Mouse (Mus musculus): Measurements from ENCODE around the gene Stx4a. TPM values are rescaled to one million over a fixed set of nuclear protein-coding genes. Genes with fewer than 3 reads are reported as not detected.

Gene Stx4a
- total and polyA plus RNA-seq, 3 experiments = 68.4 to 79.3 (median 71.9) TPM

DNA sequence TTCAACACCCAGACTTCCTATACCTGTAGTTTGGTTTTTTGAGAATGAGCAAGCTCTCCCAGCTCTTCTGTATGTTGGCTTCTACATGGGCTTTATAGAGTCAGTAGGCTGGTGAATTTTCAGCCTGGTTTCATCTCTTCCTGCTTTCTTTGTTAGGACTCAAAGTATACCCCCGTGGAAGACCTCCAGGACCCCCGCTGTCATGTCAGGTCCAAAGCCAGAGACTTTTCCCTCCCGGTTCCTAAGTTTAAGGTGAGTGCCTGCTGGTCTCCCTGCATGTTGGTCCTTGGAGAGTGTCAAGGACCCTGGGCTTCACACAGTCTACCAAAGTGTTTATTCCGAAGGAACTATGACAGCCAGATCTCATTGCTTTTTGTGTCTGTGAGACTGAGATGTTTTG, 45.7 kb upstream of the Stx4a start:
- H3K36me3 ChIP-seq (ENCODE audit: control insufficient read depth, insufficient read depth, low read length) = peaks cover 6% of the 10 kb centered on the region
- intact Hi-C loops (cut with DNase I) = loop anchor here (5.0 kb wide), 1 partner anchor 99 kb away; the partner anchor contains the start of genes Zfp646 and Zfp668
- no peak overlapping the region for H3K27ac ChIP-seq
- no peak for DNase-seq
- TF ChIP-seq CTCF (IDR thresholded peaks at IDR 0.05) = no peak
- TF ChIP-seq EP300 (IDR thresholded peaks at IDR 0.05; ENCODE audit: insufficient read depth, low read depth, low read length) = no peak
- no peaks in the 10 kb centered on the region for H3K27me3 ChIP-seq (ENCODE audit: control insufficient read depth, insufficient read depth, low read length)
- H3K4me1 ChIP-seq (ENCODE audit: control insufficient read depth, insufficient read depth, low read length) = no peaks in the 10 kb centered on the region; the same call in 1 of the 2 replicates
- WGBS = 73% methylated on average over 4 of the region's 4 CpGs
- no peak overlapping the region for H3K9ac ChIP-seq (ENCODE audit: low read depth, low read length)
- peak overlapping the region; percentile 94 for H3K4me3 ChIP-seq
- H3K79me2 ChIP-seq (replicated peaks; ENCODE audit: control insufficient read depth, insufficient read depth, low read length) = 0 out of 2 replicates have a peak, but pooled peaks cover 2% of the 10 kb centered on the region

DNA sequence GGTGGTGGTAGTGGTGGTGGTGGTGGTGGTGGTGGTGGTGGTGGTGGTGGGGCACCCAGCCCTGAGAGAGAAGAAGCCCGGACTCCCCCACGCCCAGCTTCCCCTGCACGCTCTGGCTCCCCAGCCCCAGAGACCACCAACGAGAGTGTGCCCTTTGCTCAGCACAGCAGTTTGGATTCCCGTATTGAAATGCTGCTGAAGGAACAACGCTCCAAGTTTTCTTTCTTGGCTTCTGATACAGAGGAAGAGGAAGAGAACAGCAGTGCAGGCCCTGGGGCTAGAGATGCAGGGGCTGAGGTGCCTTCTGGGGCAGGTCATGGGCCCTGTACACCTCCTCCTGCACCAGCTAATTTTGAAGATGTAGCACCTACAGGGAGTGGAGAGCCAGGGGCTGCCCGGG, 38.8 kb upstream of the Stx4a start, which contains the start of gene Gm49388:
TSS of gene Gm49388 (plus strand) at position 301 of the 400 bp plus-strand sequence.
- intact Hi-C loops (cut with DNase I) = no loop called here
- H3K9ac ChIP-seq (ENCODE audit: low read depth, low read length) = no peak within 1 kb of the TSS
- no peaks in the 10 kb centered on the region for H3K4me1 ChIP-seq (ENCODE audit: control insufficient read depth, insufficient read depth, low read length)
- no peak for TF ChIP-seq POLR2A (IDR thresholded peaks at IDR 0.05; ENCODE audit: insufficient read depth, low read depth, low read length)
- TF ChIP-seq CTCF (IDR thresholded peaks at IDR 0.05) = no peak
- no peak within 1 kb of the TSS for H3K27ac ChIP-seq
- no peak within 1 kb of the TSS for H3K4me3 ChIP-seq
- WGBS = 96% methylated on average over 7 of the region's 7 CpGs
- H3K79me2 ChIP-seq (replicated peaks; ENCODE audit: control insufficient read depth, insufficient read depth, low read length) = no peaks in the 10 kb centered on the region
- no peak for DNase-seq
- peaks cover 2% of the 10 kb centered on the region; the same call in 1 of the 2 replicates for H3K36me3 ChIP-seq (ENCODE audit: control insufficient read depth, insufficient read depth, low read length)
- no peaks in the 10 kb centered on the region for H3K27me3 ChIP-seq (ENCODE audit: control insufficient read depth, insufficient read depth, low read length)

DNA sequence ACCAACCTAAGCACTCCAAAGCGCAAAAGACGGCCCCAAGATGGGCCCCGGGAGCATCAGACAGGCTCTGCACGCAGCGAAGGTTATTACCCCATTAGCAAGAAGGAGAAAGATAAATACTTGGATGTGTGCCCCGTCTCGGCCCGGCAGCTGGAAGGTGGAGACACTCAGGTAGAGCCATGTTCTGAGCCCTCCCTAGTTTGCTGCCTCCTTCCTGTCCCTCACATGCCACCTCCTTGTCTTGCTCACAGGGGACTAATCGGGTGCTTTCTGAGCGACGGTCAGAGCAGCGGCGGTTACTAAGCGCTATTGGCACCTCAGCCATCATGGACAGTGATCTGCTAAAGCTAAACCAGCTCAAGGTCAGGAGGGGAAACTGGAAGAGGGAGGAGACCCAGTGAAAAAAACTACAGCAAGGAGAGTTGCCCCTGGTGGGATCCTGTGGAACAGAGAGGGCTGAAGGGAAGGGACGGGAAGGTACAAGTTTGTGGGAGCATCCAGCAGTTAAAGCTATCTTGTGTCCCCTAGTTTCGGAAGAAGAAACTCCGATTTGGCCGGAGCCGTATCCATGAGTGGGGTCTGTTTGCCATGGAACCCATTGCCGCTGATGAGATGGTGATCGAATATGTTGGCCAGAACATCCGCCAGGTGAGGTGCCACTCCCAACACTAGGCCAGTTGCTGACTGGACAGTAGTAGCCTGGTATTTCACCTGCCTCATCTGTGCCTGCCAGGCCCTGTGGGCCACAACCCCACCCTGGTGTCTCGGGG, 26.8 kb upstream of the Stx4a start:
- TF ChIP-seq CTCF (IDR thresholded peaks at IDR 0.05) (no peak), POLR2A (IDR thresholded peaks at IDR 0.05; ENCODE audit: insufficient read depth, low read depth, low read length) (no peak), EP300 (IDR thresholded peaks at IDR 0.05; ENCODE audit: insufficient read depth, low read depth, low read length) (no peak)
- intact Hi-C loops (cut with DNase I) = loop anchor here (5.0 kb wide), 1 partner anchor 120 kb away; no protein-coding TSS in a partner anchor
- WGBS = 88% methylated on average over 23 of the region's 23 CpGs
- Histone ChIP-seq H3K79me2 (replicated peaks; ENCODE audit: control insufficient read depth, insufficient read depth, low read length) (no peaks in the 10 kb centered on the region), H3K27ac (no peak overlapping the region), H3K27me3 (ENCODE audit: control insufficient read depth, insufficient read depth, low read length) (no peaks in the 10 kb centered on the region), H3K4me1 (ENCODE audit: control insufficient read depth, insufficient read depth, low read length) (peaks cover 9% of the 10 kb centered on the region), H3K9ac (ENCODE audit: low read depth, low read length) (no peak overlapping the region), H3K36me3 (ENCODE audit: control insufficient read depth, insufficient read depth, low read length) (no peaks in the 10 kb centered on the region; the same call in 1 of the 2 replicates), H3K4me3 (no peak overlapping the region)
- no peak for DNase-seq

DNA sequence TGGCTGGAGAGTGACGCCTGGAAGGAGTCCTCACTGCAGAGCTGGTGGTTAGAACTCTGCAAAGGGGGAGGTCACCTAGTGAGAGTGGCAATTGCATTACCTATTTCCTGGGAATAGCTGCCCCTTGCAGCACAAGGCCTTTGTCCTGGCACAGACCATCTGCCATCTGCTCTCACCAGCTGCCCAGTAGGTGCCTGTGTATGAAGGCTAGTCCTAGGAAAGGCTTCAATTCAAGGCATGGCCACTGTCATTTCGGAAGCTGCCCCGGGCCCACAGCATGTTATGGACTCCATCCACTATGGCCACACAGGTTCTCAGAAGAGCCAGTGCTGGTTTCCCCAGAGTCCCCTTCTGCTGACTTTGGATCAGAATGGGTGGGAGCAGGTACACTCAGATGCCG, 25.5 kb upstream of the Stx4a start:
- Histone ChIP-seq H3K4me1 (ENCODE audit: control insufficient read depth, insufficient read depth, low read length) (peaks cover 9% of the 10 kb centered on the region), H3K79me2 (replicated peaks; ENCODE audit: control insufficient read depth, insufficient read depth, low read length) (no peaks in the 10 kb centered on the region), H3K9ac (ENCODE audit: low read depth, low read length) (no peak overlapping the region), H3K4me3 (no peak overlapping the region), H3K27me3 (ENCODE audit: control insufficient read depth, insufficient read depth, low read length) (no peaks in the 10 kb centered on the region), H3K27ac (no peak overlapping the region), H3K36me3 (ENCODE audit: control insufficient read depth, insufficient read depth, low read length) (no peaks in the 10 kb centered on the region)
- intact Hi-C loops (cut with DNase I) = loop anchor here (5.0 kb wide), 1 partner anchor 119 kb away; no protein-coding TSS in a partner anchor
- TF ChIP-seq POLR2A (IDR thresholded peaks at IDR 0.05; ENCODE audit: insufficient read depth, low read depth, low read length) = no peak
- TF ChIP-seq CTCF (IDR thresholded peaks at IDR 0.05) = no peak
- no peak for TF ChIP-seq EP300 (IDR thresholded peaks at IDR 0.05; ENCODE audit: insufficient read depth, low read depth, low read length)
- no peak for DNase-seq
- 84% methylated on average over 4 of the region's 4 CpGs for WGBS

DNA sequence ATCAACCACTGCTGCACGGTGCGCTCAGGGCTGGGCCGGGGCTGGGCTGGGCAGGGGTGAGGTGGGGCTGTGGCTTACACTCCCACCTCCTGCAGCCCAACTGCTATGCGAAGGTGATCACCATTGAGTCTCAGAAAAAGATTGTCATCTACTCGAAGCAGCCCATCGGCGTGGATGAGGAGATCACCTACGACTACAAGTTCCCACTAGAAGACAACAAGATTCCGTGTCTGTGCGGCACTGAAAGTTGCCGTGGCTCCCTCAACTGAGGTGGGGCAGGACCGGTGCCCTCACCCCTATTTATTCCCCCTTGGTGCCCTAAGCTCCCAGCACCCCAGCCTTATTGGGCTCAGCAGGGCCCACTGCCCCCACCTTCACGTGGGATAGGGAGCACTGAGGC, 24.9 kb upstream of the Stx4a start:
- intact Hi-C loops (cut with DNase I) = loop anchor here (5.0 kb wide), 1 partner anchor 118 kb away; no protein-coding TSS in a partner anchor
- no peak overlapping the region for H3K4me3 ChIP-seq
- no peaks in the 10 kb centered on the region for H3K36me3 ChIP-seq (ENCODE audit: control insufficient read depth, insufficient read depth, low read length)
- 89% methylated on average over 13 of the region's 13 CpGs for WGBS
- DNase-seq = no peak
- TF ChIP-seq EP300 (IDR thresholded peaks at IDR 0.05; ENCODE audit: insufficient read depth, low read depth, low read length) (no peak), POLR2A (IDR thresholded peaks at IDR 0.05; ENCODE audit: insufficient read depth, low read depth, low read length) (no peak), CTCF (IDR thresholded peaks at IDR 0.05) (no peak)
- no peaks in the 10 kb centered on the region for H3K27me3 ChIP-seq (ENCODE audit: control insufficient read depth, insufficient read depth, low read length)
- no peaks in the 10 kb centered on the region for H3K79me2 ChIP-seq (replicated peaks; ENCODE audit: control insufficient read depth, insufficient read depth, low read length)
- peaks cover 9% of the 10 kb centered on the region for H3K4me1 ChIP-seq (ENCODE audit: control insufficient read depth, insufficient read depth, low read length)
- no peak overlapping the region for H3K27ac ChIP-seq
- H3K9ac ChIP-seq (ENCODE audit: low read depth, low read length) = no peak overlapping the region

DNA sequence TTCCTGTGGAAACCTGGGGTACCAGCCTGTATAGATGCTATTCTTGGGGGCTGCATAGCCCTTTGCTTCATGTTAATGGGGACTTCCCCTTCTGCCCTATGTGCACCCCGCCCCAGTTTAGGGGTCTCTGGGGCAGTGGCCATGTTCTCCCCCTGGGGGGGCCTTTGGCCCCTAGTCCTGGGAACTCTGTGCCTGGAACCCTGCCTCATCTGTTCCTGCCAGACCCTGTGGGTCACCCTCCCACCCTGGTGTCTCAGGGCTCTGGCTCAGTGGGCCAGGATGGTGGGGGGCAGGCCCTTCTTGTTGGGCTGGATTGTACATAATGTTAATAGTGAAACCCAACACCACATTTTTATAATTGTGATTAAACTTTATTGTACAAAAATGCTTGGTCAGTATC, 24.4 kb upstream of the Stx4a start:
- H3K36me3 ChIP-seq (ENCODE audit: control insufficient read depth, insufficient read depth, low read length) = no peaks in the 10 kb centered on the region

More for the DNA sequence above, 24.4 kb upstream of the Stx4a start:
- Histone ChIP-seq H3K79me2 (replicated peaks; ENCODE audit: control insufficient read depth, insufficient read depth, low read length) (no peaks in the 10 kb centered on the region), H3K27ac (no peak overlapping the region), H3K27me3 (ENCODE audit: control insufficient read depth, insufficient read depth, low read length) (no peaks in the 10 kb centered on the region), H3K4me3 (no peak overlapping the region), H3K9ac (ENCODE audit: low read depth, low read length) (no peak overlapping the region), H3K4me1 (ENCODE audit: control insufficient read depth, insufficient read depth, low read length) (peaks cover 9% of the 10 kb centered on the region)
- intact Hi-C loops (cut with DNase I) = loop anchor here (1.0 to 5.0 kb wide), 5 partner anchors 15 to 135 kb away; partner anchors contain the start of genes Zfp646 and Zfp668
- 90% methylated on average over 1 of the region's 1 CpGs for WGBS
- no peak for DNase-seq
- TF ChIP-seq POLR2A (IDR thresholded peaks at IDR 0.05; ENCODE audit: insufficient read depth, low read depth, low read length) = no peak
- TF ChIP-seq EP300 (IDR thresholded peaks at IDR 0.05; ENCODE audit: insufficient read depth, low read depth, low read length) = no peak
- no peak for TF ChIP-seq CTCF (IDR thresholded peaks at IDR 0.05)
